Mouse (Mus musculus): Measurements from ENCODE around the gene Itgb2. TPM values are rescaled to one million over a fixed set of nuclear protein-coding genes. Genes with fewer than 3 reads are reported as not detected.
A peak's percentile ranks its signal among the peaks of the same experiment; 100 is the strongest.

Gene Itgb2
- polyA plus RNA-seq, 1 experiment from 2014 or later = 1.2 TPM

DNA sequence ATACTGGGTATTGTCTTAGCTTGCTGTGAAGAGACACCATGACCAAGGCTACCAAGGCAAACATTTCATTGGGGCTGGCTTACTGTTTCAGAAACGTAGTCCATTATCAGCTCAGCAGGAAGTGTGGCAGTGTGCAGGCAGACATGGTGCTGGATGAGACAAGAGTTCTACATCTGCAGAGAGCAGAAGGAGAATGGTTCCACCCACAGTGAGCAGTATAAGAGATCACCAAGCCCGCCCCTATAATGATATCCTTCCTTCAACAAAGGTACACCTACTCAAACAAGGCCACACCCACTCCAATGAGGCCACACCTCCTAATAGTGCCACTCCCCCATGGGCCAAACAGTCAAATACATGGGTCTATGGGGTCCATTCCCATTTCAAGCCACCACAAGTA, 31.5 kb downstream of the Itgb2 start:
- DNase-seq (ENCODE audit: low spot score) = no peak
- WGBS = 71% methylated on average over 2 of the region's 2 CpGs
- H3K4me1 ChIP-seq (replicated peaks) = no peaks in the 10 kb centered on the region

DNA sequence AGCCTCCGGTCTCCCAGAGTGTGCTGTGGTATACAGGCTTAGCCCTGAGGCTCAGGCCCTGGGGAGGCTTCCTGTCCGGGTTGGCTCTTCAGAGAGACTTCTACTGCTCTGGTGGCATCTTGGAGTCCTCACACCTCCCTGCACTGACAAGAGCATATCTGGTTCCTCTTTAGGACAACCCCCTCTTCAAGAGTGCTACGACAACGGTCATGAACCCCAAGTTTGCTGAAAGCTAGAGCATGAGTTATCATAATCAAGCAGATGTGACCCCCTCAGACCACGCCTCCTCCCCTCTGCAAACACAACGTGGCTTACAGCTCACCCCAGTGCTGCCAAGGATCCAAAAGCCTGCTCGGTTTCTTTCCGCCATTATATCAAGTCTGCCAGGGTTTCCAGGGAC, 35.0 kb downstream of the Itgb2 start:
- 88% methylated on average over 8 of the region's 8 CpGs for WGBS
- no peak for DNase-seq (ENCODE audit: low spot score)

More for the DNA sequence above, 31.5 kb downstream of the Itgb2 start:
- no peaks in the 10 kb centered on the region for H3K36me3 ChIP-seq
- no peaks in the 10 kb centered on the region for H3K9me3 ChIP-seq
- H3K4me3 ChIP-seq = no peak overlapping the region
- no peak overlapping the region for H3K27ac ChIP-seq
- no peaks in the 10 kb centered on the region for H3K27me3 ChIP-seq (ENCODE audit: insufficient read depth, poor library complexity, severe bottlenecking)

DNA sequence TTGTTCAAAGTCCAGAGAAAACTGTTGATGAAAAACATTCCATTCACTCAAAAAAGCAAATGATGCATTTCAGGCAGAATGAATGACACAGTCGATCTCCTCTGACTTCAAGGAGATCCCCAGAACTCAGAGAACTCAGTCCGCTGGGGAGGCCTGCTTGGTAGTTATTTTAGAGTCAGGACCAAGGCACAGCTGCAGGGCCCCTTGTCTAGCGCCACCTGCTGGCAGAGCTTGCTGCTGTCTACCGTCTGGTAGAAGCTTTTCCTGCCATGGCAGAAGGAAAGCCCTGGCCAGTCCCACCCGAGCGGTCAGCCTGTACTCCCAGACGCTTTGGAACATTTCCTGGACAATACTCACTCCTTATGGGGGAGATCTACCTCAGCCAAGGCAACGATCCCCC, 36.6 kb downstream of the Itgb2 start:
- no peaks in the 10 kb centered on the region; the same call in 1 of the 2 replicates for H3K27me3 ChIP-seq (ENCODE audit: insufficient read depth, poor library complexity, severe bottlenecking)
- no peak overlapping the region for H3K27ac ChIP-seq
- no peak overlapping the region for H3K4me3 ChIP-seq
- peak; percentile 75 for DNase-seq (ENCODE audit: low spot score)
- H3K4me1 ChIP-seq (replicated peaks) = peaks cover 14% of the 10 kb centered on the region
- no peaks in the 10 kb centered on the region for H3K9me3 ChIP-seq
- 34% methylated on average over 8 of the region's 8 CpGs for WGBS
- no peaks in the 10 kb centered on the region for H3K36me3 ChIP-seq

More for the DNA sequence above, 35.0 kb downstream of the Itgb2 start:
- Histone ChIP-seq H3K36me3 (no peaks in the 10 kb centered on the region), H3K27me3 (ENCODE audit: insufficient read depth, poor library complexity, severe bottlenecking) (no peaks in the 10 kb centered on the region; the same call in 1 of the 2 replicates), H3K27ac (no peak overlapping the region), H3K9me3 (no peaks in the 10 kb centered on the region), H3K4me1 (replicated peaks) (peaks cover 13% of the 10 kb centered on the region), H3K4me3 (no peak overlapping the region)

DNA sequence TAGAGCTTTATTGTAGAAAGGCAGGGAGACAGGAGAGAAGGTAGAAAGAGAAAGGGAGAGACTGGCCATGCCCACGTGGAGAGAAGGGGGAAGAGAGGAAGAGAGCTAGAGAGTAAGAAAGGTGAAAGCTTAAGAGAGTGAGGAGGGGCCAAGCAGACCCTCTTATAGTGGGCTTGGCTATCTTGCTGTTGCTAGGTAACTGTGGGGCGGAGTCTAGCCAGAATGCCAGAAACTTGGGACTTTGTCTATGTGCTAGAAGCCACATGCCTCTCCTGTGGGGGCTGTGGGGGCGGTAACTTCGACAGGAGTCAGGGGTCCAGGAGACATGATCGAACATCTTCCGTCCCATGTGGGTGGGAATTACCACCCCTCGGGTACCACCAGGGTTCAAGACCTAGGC, 39.4 kb downstream of the Itgb2 start:
- DNase-seq (ENCODE audit: low spot score) = no peak
- Histone ChIP-seq H3K9me3 (no peaks in the 10 kb centered on the region), H3K27me3 (ENCODE audit: insufficient read depth, poor library complexity, severe bottlenecking) (no peaks in the 10 kb centered on the region; the same call in 1 of the 2 replicates), H3K4me3 (no peak overlapping the region), H3K27ac (peak overlapping the region; percentile 45; the same call in 1 of the 2 replicates), H3K36me3 (no peaks in the 10 kb centered on the region), H3K4me1 (replicated peaks) (peaks cover 14% of the 10 kb centered on the region)
- WGBS = 39% methylated on average over 7 of the region's 7 CpGs

DNA sequence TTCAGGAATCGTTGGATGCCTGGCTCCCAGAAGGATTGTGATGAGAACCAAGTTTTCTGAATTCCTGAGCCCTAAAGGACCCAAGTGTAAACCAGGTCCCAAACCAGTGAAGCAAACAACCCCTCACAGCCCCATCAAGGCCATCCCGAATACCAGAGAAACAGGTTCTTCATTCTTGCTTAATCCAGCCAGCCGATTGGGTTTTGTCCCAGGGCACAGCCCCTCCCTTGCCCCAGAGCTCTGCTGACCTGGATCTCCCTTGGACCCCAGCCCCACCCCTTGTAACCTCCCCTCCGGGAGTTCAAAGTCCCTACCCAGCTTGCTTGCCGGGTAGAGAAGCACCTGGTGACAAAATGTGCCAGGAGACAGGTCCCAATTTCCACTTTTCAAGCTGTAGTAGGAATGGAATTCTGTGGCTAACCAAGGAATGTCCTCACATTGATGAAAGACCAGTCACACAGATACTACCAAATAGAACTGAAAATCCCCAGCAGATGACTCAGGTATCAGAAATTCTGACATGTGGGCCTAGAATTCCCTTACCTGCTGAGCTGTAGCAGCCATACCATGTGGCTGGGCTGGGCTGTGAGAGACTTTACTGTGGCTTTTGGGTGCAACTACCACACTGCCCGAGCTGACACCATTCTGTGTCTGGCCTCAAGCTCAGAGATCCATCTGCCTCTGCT, 40.1 kb downstream of the Itgb2 start:
- 56% methylated on average over 6 of the region's 6 CpGs for WGBS
- DNase-seq (ENCODE audit: low spot score) = no peak
- H3K4me3 ChIP-seq = no peak overlapping the region

DNA sequence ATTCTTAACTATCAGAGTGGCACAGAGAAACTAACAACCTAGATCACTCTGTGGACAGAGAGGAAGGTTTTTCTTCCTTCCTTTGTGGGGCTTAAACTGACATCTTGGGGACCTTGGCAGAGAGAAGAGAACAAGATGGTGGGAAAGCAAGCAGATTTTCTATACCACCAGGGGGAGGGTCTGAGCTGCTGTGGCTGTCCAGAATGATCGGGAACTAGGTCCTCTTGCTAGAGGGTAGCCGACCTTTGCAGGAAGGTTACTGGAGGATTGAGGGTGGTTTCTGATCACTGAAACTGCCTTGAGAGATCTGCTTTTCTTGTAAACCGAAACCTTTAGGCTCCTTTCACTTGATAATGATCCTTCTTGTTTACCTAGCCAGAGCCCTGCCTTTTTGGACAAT, 42.2 kb downstream of the Itgb2 start:
- no peak overlapping the region for H3K4me3 ChIP-seq
- H3K36me3 ChIP-seq = no peaks in the 10 kb centered on the region
- no peak for DNase-seq (ENCODE audit: low spot score)
- H3K4me1 ChIP-seq (replicated peaks) = peaks cover 14% of the 10 kb centered on the region
- H3K27me3 ChIP-seq (ENCODE audit: insufficient read depth, poor library complexity, severe bottlenecking) = no peaks in the 10 kb centered on the region; the same call in 1 of the 2 replicates
- no peaks in the 10 kb centered on the region for H3K9me3 ChIP-seq
- WGBS = 35% methylated on average over 3 of the region's 3 CpGs
- no peak overlapping the region for H3K27ac ChIP-seq

More for the DNA sequence above, 40.1 kb downstream of the Itgb2 start:
- H3K4me1 ChIP-seq (replicated peaks) = peaks cover 14% of the 10 kb centered on the region
- H3K36me3 ChIP-seq = no peaks in the 10 kb centered on the region
- H3K27ac ChIP-seq = no peak overlapping the region
- H3K9me3 ChIP-seq = no peaks in the 10 kb centered on the region
- no peaks in the 10 kb centered on the region; the same call in 1 of the 2 replicates for H3K27me3 ChIP-seq (ENCODE audit: insufficient read depth, poor library complexity, severe bottlenecking)

DNA sequence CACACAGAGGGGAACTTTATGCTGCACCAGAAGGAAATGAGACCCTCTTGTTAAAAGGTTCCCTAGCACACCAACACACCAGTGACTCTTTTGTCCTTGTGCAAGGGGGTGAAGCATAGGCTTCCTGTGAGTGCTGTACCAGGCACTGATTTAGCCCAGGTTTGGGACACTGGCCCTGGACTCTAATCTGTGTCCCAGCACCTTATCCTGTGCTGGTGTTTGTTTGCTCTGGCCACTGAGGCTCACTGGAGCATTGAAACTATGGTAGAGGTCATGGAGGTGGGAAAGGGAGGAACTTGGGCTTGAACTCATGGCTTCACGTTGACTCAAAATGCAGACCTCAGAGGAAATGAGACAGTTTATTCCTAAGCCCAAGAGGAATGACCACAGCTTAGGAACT, 43.1 kb downstream of the Itgb2 start:
- H3K36me3 ChIP-seq = no peaks in the 10 kb centered on the region
- WGBS = 81% methylated on average over 1 of the region's 1 CpGs
- H3K4me3 ChIP-seq = no peak overlapping the region
- no peaks in the 10 kb centered on the region; the same call in 1 of the 2 replicates for H3K27me3 ChIP-seq (ENCODE audit: insufficient read depth, poor library complexity, severe bottlenecking)
- no peak for DNase-seq (ENCODE audit: low spot score)
- no peak overlapping the region for H3K27ac ChIP-seq
- peaks cover 14% of the 10 kb centered on the region for H3K4me1 ChIP-seq (replicated peaks)
- no peaks in the 10 kb centered on the region for H3K9me3 ChIP-seq

DNA sequence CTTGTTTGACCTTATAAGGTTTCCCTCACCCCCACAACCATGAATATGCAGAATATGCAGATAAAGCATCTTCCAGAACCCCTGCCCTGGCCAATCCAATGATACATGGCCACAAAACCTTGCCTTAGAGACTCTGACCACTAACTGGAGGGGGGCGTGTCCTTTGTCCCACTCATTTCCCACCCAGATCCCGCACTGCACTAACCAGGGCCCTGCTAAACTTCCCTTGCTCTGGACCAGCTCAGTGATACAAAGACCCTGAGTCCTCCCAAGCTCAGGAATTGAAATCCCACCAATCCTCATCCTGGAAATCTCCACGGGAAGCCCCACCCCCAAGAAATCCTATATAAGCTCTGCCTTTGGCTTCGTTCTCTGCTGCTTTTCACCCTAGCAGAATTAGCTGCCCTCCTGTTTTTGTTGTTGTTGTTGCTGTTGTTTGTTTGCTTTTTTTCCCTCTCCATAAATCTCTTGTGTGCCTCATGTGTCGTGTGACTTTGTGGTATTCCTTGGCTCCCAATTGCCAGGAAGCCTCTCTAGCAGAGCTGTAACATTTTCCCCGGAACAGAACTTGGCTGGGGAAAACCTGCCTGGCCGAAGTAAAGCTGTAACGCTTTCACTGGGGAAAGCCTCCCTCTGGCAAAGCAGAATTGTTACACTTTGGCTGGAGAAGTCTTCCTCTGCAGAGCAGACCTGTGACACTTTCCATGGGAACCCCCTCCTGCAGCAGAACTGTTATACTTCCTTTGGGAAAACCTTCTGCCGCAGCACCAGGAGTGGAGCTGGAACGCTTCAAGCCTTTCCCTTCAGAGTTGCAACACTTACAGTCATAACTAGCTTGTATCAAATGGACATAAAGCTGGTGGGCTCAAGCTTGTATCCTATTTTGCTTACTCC, 50.2 kb downstream of the Itgb2 start:
- no peaks in the 10 kb centered on the region for H3K27me3 ChIP-seq (ENCODE audit: insufficient read depth, poor library complexity, severe bottlenecking)
- peaks cover 31% of the 10 kb centered on the region for H3K4me1 ChIP-seq (replicated peaks)
- 0 out of 2 replicates have a peak overlapping the region, but pooled peaks have one; percentile 93 for H3K27ac ChIP-seq
- H3K4me3 ChIP-seq = no peak overlapping the region
- no peak for DNase-seq (ENCODE audit: low spot score)
- H3K9me3 ChIP-seq = no peaks in the 10 kb centered on the region
- no peaks in the 10 kb centered on the region for H3K36me3 ChIP-seq
- WGBS = 63% methylated on average over 10 of the region's 10 CpGs

DNA sequence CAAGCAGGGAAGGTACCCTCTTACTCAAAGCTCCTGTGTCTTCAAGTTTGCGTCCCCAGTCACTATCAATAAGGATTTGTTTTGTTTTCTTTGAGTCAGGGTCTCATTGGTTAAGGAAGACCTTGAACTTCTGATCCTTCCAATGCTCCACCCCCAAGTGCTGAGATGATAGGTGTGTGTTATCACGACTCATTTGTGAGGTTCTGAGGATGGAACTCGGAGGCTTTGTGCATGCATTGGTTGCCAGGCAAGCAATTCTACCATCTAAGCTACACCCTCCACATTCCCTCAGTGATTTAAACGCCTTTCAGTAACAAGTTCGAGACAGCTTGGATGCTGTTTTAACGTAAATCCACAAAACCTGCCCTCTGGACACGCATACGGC, 51.0 kb downstream of the Itgb2 start:
- H3K27ac ChIP-seq = peak overlapping the region; percentile 93
- peak overlapping the region; percentile 85 for H3K4me3 ChIP-seq
- no peaks in the 10 kb centered on the region for H3K27me3 ChIP-seq (ENCODE audit: insufficient read depth, poor library complexity, severe bottlenecking)
- no peaks in the 10 kb centered on the region for H3K9me3 ChIP-seq
- H3K4me1 ChIP-seq (replicated peaks) = peaks cover 31% of the 10 kb centered on the region
- WGBS = 11% methylated on average over 8 of the region's 8 CpGs
- H3K36me3 ChIP-seq = 0 out of 2 replicates have a peak, but pooled peaks cover 4% of the 10 kb centered on the region
- DNase-seq (ENCODE audit: low spot score) = no peak

DNA sequence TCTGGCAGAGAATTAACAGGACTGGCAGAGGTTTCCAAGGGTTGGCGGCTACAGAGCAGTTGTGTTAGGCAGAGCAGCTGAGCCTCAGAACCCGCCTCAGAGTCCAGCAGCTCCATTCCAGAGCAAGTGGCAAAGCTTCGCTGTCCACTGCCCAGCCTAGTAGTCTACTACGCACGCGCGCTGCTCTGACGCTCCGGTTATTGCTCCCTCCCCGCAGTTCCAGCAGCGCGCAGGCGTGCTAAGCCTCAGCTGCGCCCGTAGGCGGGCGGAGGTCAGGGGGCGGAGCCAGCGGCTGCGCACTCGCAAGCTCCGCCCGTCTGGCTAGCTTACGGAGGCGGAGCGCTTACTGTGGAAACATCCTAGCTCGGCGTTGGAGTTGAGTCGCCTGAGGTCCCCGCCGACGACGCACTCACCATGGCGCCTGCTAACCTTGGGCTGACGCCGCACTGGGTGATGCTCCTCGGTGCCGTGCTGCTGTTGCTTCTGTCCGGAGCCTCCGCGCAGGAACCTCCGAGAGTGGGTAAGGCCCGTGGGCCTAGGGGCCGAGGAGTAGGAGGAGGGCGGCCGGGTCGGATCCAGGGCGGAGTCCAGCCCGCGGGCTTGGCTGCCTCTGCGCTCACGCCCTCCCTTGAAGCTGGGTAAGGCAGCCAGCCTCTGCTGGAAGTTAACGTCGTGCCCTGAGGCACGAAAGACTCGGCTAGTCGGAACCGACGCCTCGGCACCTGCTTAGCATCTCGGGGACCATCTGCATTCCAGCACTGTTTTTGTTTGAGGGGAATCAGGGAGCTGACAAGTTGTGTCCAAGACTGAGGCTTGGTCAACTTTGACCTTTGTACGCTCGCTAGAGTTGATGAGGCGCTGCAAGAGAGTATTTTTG, 51.6 kb downstream of the Itgb2 start, which contains the start of gene Pttg1ip:
TSS of gene Pttg1ip (plus strand) at position 313 of the 877 bp plus-strand sequence.
- H3K36me3 ChIP-seq = peaks cover 8% of the 10 kb centered on the region; the same call in 1 of the 2 replicates
- peak within 1 kb of the TSS; percentile 93 for H3K27ac ChIP-seq
- H3K4me3 ChIP-seq = peak within 1 kb of the TSS; percentile 85
- under 1% methylated on average over 64 of the region's 64 CpGs for WGBS
- H3K4me1 ChIP-seq (replicated peaks) = peaks cover 31% of the 10 kb centered on the region
- no peaks in the 10 kb centered on the region for H3K9me3 ChIP-seq
- peak; percentile 96 for DNase-seq (ENCODE audit: low spot score)
- no peaks in the 10 kb centered on the region for H3K27me3 ChIP-seq (ENCODE audit: insufficient read depth, poor library complexity, severe bottlenecking)

DNA sequence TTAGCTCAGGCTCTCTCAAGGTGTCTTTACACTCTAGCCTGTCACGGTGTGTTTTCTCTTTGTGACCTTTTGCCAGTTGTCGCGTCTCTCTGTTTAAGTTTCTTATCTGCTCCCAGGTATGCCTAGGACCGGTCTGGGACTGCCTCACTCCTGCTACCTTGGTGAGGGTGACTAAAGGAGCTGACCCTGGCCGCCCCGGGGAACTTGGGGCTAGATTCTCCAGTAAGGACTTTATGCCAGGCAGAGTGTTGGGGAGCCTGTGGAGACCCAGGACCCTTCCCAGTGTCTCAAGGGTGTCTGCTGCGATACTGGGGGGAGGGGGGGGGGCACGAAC, 52.2 kb downstream of the Itgb2 start:
- peak overlapping the region; percentile 93 for H3K27ac ChIP-seq
- H3K27me3 ChIP-seq (ENCODE audit: insufficient read depth, poor library complexity, severe bottlenecking) = no peaks in the 10 kb centered on the region
- peaks cover 14% of the 10 kb centered on the region for H3K36me3 ChIP-seq
- H3K4me1 ChIP-seq (replicated peaks) = peaks cover 32% of the 10 kb centered on the region
- H3K4me3 ChIP-seq = peak overlapping the region; percentile 85
- WGBS = 9% methylated on average over 8 of the region's 8 CpGs
- no peaks in the 10 kb centered on the region for H3K9me3 ChIP-seq
- no peak for DNase-seq (ENCODE audit: low spot score)

DNA sequence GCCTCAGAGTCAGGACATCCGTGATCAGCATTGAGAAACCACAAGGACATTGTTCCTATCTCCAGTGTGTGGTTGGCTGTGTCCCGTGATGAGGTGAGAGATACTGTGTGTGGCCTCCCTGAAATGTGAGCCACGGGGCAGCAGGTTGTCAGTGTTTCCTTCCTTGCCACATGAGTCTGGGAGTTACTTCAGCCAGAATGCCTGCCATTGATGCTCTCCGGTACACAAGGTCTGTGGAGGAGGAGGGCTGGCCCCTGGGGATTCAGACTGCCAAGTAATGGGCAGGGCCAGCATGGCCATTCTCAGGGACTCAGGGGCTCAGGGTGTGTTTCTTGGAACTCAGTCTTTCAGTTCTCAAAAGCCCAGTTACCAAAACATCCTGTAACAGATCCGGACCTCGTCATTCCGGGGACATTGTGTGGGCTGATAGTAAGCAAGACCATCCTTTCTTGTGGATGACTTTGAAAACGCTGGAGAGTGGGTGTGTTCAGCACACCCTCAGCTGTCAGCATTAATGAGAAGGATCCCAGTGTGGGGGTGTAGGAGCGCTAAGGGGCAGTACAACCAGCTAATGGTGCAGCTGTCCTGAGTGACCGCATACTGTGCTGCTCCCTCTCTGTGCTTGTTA, 53.9 kb downstream of the Itgb2 start:
- WGBS = 78% methylated on average over 10 of the region's 10 CpGs
- no peak for DNase-seq (ENCODE audit: low spot score)
- no peaks in the 10 kb centered on the region for H3K9me3 ChIP-seq
- H3K36me3 ChIP-seq = peaks cover 31% of the 10 kb centered on the region
- no peak overlapping the region for H3K4me3 ChIP-seq
- no peaks in the 10 kb centered on the region for H3K27me3 ChIP-seq (ENCODE audit: insufficient read depth, poor library complexity, severe bottlenecking)
- peaks cover 42% of the 10 kb centered on the region for H3K4me1 ChIP-seq (replicated peaks)
- H3K27ac ChIP-seq = no peak overlapping the region

Measured in hindbrain, embryonic 10.5 days (tissue).